Mouse (Mus musculus): Measurements from ENCODE around the gene Napepld. TPM values are rescaled to one million over a fixed set of nuclear protein-coding genes. Genes with fewer than 3 reads are reported as not detected.

The Napepld gene
- polyA plus RNA-seq, 1 experiment: 9.5 TPM

GRCm38 (mm10) chr5:21735100-21735499 lies 33.9 kb upstream of the Napepld start:
- Histone ChIP-seq H3K4me3 (ENCODE audit: insufficient read depth, low read length) (peak overlapping the region; percentile 32), H3K27ac (ENCODE audit: insufficient read depth, low read length) (no peak overlapping the region), H3K4me1 (ENCODE audit: control insufficient read depth, insufficient read depth, low read length) (peaks cover 5% of the 10 kb centered on the region)
- TF ChIP-seq CTCF (IDR thresholded peaks at IDR 0.05; ENCODE audit: extremely low read depth, insufficient read depth, low read length) (no peak), POLR2A (IDR thresholded peaks at IDR 0.05; ENCODE audit: extremely low read depth, insufficient read depth, low read length) (no peak)

- TF ChIP-seq CTCF (IDR thresholded peaks at IDR 0.05; ENCODE audit: extremely low read depth, insufficient read depth, low read length) (peak; percentile 30; the same call in 1 of the 2 replicates), POLR2A (IDR thresholded peaks at IDR 0.05; ENCODE audit: extremely low read depth, insufficient read depth, low read length) (no peak)
- peaks cover 4% of the 10 kb centered on the region for H3K4me1 ChIP-seq (ENCODE audit: control insufficient read depth, insufficient read depth, low read length)
- H3K4me3 ChIP-seq (ENCODE audit: insufficient read depth, low read length): no peak overlapping the region
- no peak overlapping the region; the same call in 1 of the 2 replicates for H3K27ac ChIP-seq (ENCODE audit: insufficient read depth, low read length)
Measured at GRCm38 (mm10) chr5:21732930-21733329, 31.7 kb upstream of the Napepld start.

- H3K27ac ChIP-seq (ENCODE audit: insufficient read depth, low read length): no peak overlapping the region
- no peak overlapping the region for H3K4me3 ChIP-seq (ENCODE audit: insufficient read depth, low read length)
- TF ChIP-seq POLR2A (IDR thresholded peaks at IDR 0.05; ENCODE audit: extremely low read depth, insufficient read depth, low read length): no peak
- TF ChIP-seq CTCF (IDR thresholded peaks at IDR 0.05; ENCODE audit: extremely low read depth, insufficient read depth, low read length): no peak
- peaks cover 2% of the 10 kb centered on the region for H3K4me1 ChIP-seq (ENCODE audit: control insufficient read depth, insufficient read depth, low read length)
Measured at GRCm38 (mm10) chr5:21732177-21732911, 31.1 kb upstream of the Napepld start.

- Histone ChIP-seq H3K27ac (ENCODE audit: insufficient read depth, low read length) (no peak overlapping the region), H3K4me3 (ENCODE audit: insufficient read depth, low read length) (no peak overlapping the region), H3K4me1 (ENCODE audit: control insufficient read depth, insufficient read depth, low read length) (peaks cover 2% of the 10 kb centered on the region)
- no peak for TF ChIP-seq POLR2A (IDR thresholded peaks at IDR 0.05; ENCODE audit: extremely low read depth, insufficient read depth, low read length)
- no peak for TF ChIP-seq CTCF (IDR thresholded peaks at IDR 0.05; ENCODE audit: extremely low read depth, insufficient read depth, low read length)
Measured at GRCm38 (mm10) chr5:21729107-21729506, 27.9 kb upstream of the Napepld start.

- Histone ChIP-seq H3K4me1 (ENCODE audit: control insufficient read depth, insufficient read depth, low read length) (no peaks in the 10 kb centered on the region), H3K27ac (ENCODE audit: insufficient read depth, low read length) (no peak overlapping the region), H3K4me3 (ENCODE audit: insufficient read depth, low read length) (no peak overlapping the region)
- TF ChIP-seq CTCF (IDR thresholded peaks at IDR 0.05; ENCODE audit: extremely low read depth, insufficient read depth, low read length): no peak
- no peak for TF ChIP-seq POLR2A (IDR thresholded peaks at IDR 0.05; ENCODE audit: extremely low read depth, insufficient read depth, low read length)
Measured at GRCm38 (mm10) chr5:21724872-21725271, 23.7 kb upstream of the Napepld start.

GRCm38 (mm10) chr5:21724427-21724826 lies 23.2 kb upstream of the Napepld start:
- H3K27ac ChIP-seq (ENCODE audit: insufficient read depth, low read length): peak overlapping the region; percentile 35; the same call in 1 of the 2 replicates
- TF ChIP-seq CTCF (IDR thresholded peaks at IDR 0.05; ENCODE audit: extremely low read depth, insufficient read depth, low read length) (no peak), POLR2A (IDR thresholded peaks at IDR 0.05; ENCODE audit: extremely low read depth, insufficient read depth, low read length) (no peak)
- no peak overlapping the region for H3K4me3 ChIP-seq (ENCODE audit: insufficient read depth, low read length)
- no peaks in the 10 kb centered on the region for H3K4me1 ChIP-seq (ENCODE audit: control insufficient read depth, insufficient read depth, low read length)

- no peak overlapping the region for H3K4me3 ChIP-seq (ENCODE audit: insufficient read depth, low read length)
- no peaks in the 10 kb centered on the region for H3K4me1 ChIP-seq (ENCODE audit: control insufficient read depth, insufficient read depth, low read length)
- TF ChIP-seq POLR2A (IDR thresholded peaks at IDR 0.05; ENCODE audit: extremely low read depth, insufficient read depth, low read length) (no peak), CTCF (IDR thresholded peaks at IDR 0.05; ENCODE audit: extremely low read depth, insufficient read depth, low read length) (no peak)
- H3K27ac ChIP-seq (ENCODE audit: insufficient read depth, low read length): no peak overlapping the region
Measured at GRCm38 (mm10) chr5:21719209-21719608, 18.0 kb upstream of the Napepld start.

GRCm38 (mm10) chr5:21718546-21718945 lies 17.4 kb upstream of the Napepld start:
- H3K27ac ChIP-seq (ENCODE audit: insufficient read depth, low read length): no peak overlapping the region
- no peak overlapping the region for H3K4me3 ChIP-seq (ENCODE audit: insufficient read depth, low read length)
- TF ChIP-seq POLR2A (IDR thresholded peaks at IDR 0.05; ENCODE audit: extremely low read depth, insufficient read depth, low read length) (no peak), CTCF (IDR thresholded peaks at IDR 0.05; ENCODE audit: extremely low read depth, insufficient read depth, low read length) (no peak)
- no peaks in the 10 kb centered on the region for H3K4me1 ChIP-seq (ENCODE audit: control insufficient read depth, insufficient read depth, low read length)

GRCm38 (mm10) chr5:21717165-21717715 lies 16.0 kb upstream of the Napepld start:
- TF ChIP-seq POLR2A (IDR thresholded peaks at IDR 0.05; ENCODE audit: extremely low read depth, insufficient read depth, low read length) (no peak), CTCF (IDR thresholded peaks at IDR 0.05; ENCODE audit: extremely low read depth, insufficient read depth, low read length) (no peak)
- Histone ChIP-seq H3K4me3 (ENCODE audit: insufficient read depth, low read length) (no peak overlapping the region), H3K4me1 (ENCODE audit: control insufficient read depth, insufficient read depth, low read length) (no peaks in the 10 kb centered on the region), H3K27ac (ENCODE audit: insufficient read depth, low read length) (no peak overlapping the region)

GRCm38 (mm10) chr5:21714447-21714846 lies 13.3 kb upstream of the Napepld start:
- no peak for TF ChIP-seq CTCF (IDR thresholded peaks at IDR 0.05; ENCODE audit: extremely low read depth, insufficient read depth, low read length)
- no peak for TF ChIP-seq POLR2A (IDR thresholded peaks at IDR 0.05; ENCODE audit: extremely low read depth, insufficient read depth, low read length)
- no peaks in the 10 kb centered on the region for H3K4me1 ChIP-seq (ENCODE audit: control insufficient read depth, insufficient read depth, low read length)

More at GRCm38 (mm10) chr5:21714447-21714846, 13.3 kb upstream of the Napepld start:
- no peak overlapping the region for H3K4me3 ChIP-seq (ENCODE audit: insufficient read depth, low read length)
- no peak overlapping the region for H3K27ac ChIP-seq (ENCODE audit: insufficient read depth, low read length)
